9 mouse cellular contexts compared by ENCODE assay signal in genomic region chr7:4811842-4812302, GRCm38 (mm10). TPM values are rescaled to one million over a fixed set of nuclear protein-coding genes. Genes with fewer than 3 reads are reported as not detected.
DNase-seq lines count a peak whose midpoint lies in the region; ATAC-seq and TF ChIP-seq lines count a peak whose summit lies in the region.
"Had no signal": no experiment of that assay in that cellular context is flagged by ENCODE, and none has a peak within 500 bp of the region (broad histone marks: within the 10 kb centered on the region; RNA-seq: fewer than 3 reads in every experiment).

No protein-coding gene starts in this region.

- H3K4me1 ChIP-seq in heart, embryonic 15.5 days (replicated peaks), result peaks cover 28% of the 10 kb centered on the region
- peaks cover 34% of the 10 kb centered on the region for H3K4me1 ChIP-seq in forebrain, embryonic 15.5 days
- H3K4me1 ChIP-seq in liver, embryonic 16.5 days (ENCODE audit: control insufficient read depth, low read depth, low read length), result peaks cover 36% of the 10 kb centered on the region
- H3K4me1 ChIP-seq in small intestine, adult 2 months (ENCODE audit: control insufficient read depth, insufficient read depth, insufficient read length, low read length), result no peaks in the 10 kb centered on the region; the same call in 1 of the 2 replicates

- WGBS in heart, embryonic 15.5 days, result under 1% methylated on average over 30 of the region's 36 CpGs
- 0% methylated on average over 31 of the region's 36 CpGs for WGBS in forebrain, embryonic 15.5 days
- WGBS in liver, embryonic 16.5 days (ENCODE audit: insufficient replicate concordance), result 0% methylated on average over 23 of the region's 36 CpGs
- WGBS in small intestine, adult 2 months, result under 1% methylated on average over 31 of the region's 36 CpGs

- no peak for TF ChIP-seq POLR2A in small intestine, adult 2 months (IDR thresholded peaks at IDR 0.05; ENCODE audit: low read depth, low read length)

- no peaks in the 10 kb centered on the region for H3K9me3 ChIP-seq in heart, embryonic 15.5 days (replicated peaks)
- no peaks in the 10 kb centered on the region for H3K9me3 ChIP-seq in forebrain, embryonic 15.5 days
- no peaks in the 10 kb centered on the region for H3K9me3 ChIP-seq in liver, embryonic 16.5 days (replicated peaks; ENCODE audit: control insufficient read depth, low read length)

- H3K9ac ChIP-seq in heart, embryonic 15.5 days, result peak overlapping the region; percentile 100
- peak overlapping the region; percentile 81 for H3K9ac ChIP-seq in forebrain, embryonic 15.5 days (replicated peaks)
- H3K9ac ChIP-seq in liver, embryonic 16.5 days (ENCODE audit: low read depth, low read length), result peak overlapping the region; percentile 99

- TF ChIP-seq CTCF in small intestine, adult 2 months (IDR thresholded peaks at IDR 0.05; ENCODE audit: extremely low read depth, insufficient read length, insufficient replicate concordance, low read depth, low read length), result no peak

- ATAC-seq in heart, embryonic 15.5 days (replicated peaks; ENCODE audit: insufficient number of reproducible peaks, insufficient read depth, low FRiP score, low read depth), result peak; percentile 27
- no peak for ATAC-seq in forebrain, embryonic 15.5 days (replicated peaks)
- ATAC-seq in liver, embryonic 16.5 days (ENCODE audit: low read depth), result peak; percentile 1

- peaks cover 30% of the 10 kb centered on the region for H3K36me3 ChIP-seq in heart, embryonic 15.5 days
- peaks cover 24% of the 10 kb centered on the region for H3K36me3 ChIP-seq in forebrain, embryonic 15.5 days
- H3K36me3 ChIP-seq in liver, embryonic 16.5 days (ENCODE audit: control insufficient read depth, insufficient read depth), result peaks cover 36% of the 10 kb centered on the region
- peaks cover 20% of the 10 kb centered on the region for H3K36me3 ChIP-seq in small intestine, adult 2 months (ENCODE audit: control insufficient read depth, insufficient read depth, low read length)

- H3K27me3 ChIP-seq in heart, embryonic 15.5 days, result no peaks in the 10 kb centered on the region
- no peaks in the 10 kb centered on the region for H3K27me3 ChIP-seq in forebrain, embryonic 15.5 days
- H3K27me3 ChIP-seq in liver, embryonic 16.5 days (ENCODE audit: control insufficient read depth, insufficient read depth, low read depth, low read length), result no peaks in the 10 kb centered on the region
- H3K27me3 ChIP-seq in small intestine, adult 2 months (ENCODE audit: control insufficient read depth, insufficient read depth, low read length), result no peaks in the 10 kb centered on the region

- intact Hi-C loops in heart, postnatal 36 days (cut with DNase I), result loop anchor here (1.0 to 10.0 kb wide), 7 partner anchors 19 to 233 kb away; partner anchors contain the start of genes Fiz1, Gm44973, Zfp524 and Zfp628

- peak overlapping the region; percentile 99 for H3K4me3 ChIP-seq in heart, embryonic 15.5 days
- peak overlapping the region; percentile 77 for H3K4me3 ChIP-seq in forebrain, embryonic 15.5 days
- peak overlapping the region; percentile 99 for H3K4me3 ChIP-seq in liver, embryonic 16.5 days (ENCODE audit: low read depth, low read length)
- peak overlapping the region; percentile 65 for H3K4me3 ChIP-seq in small intestine, adult 2 months (ENCODE audit: low read depth, low read length)

- no peak for DNase-seq in heart, postnatal 36 days
- DNase-seq in urinary bladder, postnatal 25 days (ENCODE audit: low spot score), result peak; percentile 41
- DNase-seq in urinary bladder, adult 2 months (ENCODE audit: low spot score), result no peak
- DNase-seq in frontal cortex, postnatal 25 days (ENCODE audit: low spot score in 2 of 2), result no peak

- H3K27ac ChIP-seq in heart, embryonic 15.5 days, result peak overlapping the region; percentile 95
- H3K27ac ChIP-seq in forebrain, embryonic 15.5 days (replicated peaks), result peak overlapping the region; percentile 99
- peak overlapping the region; percentile 96 for H3K27ac ChIP-seq in liver, embryonic 16.5 days (ENCODE audit: low read length)
- peak overlapping the region; percentile 14; the same call in 1 of the 2 replicates for H3K27ac ChIP-seq in small intestine, adult 2 months (ENCODE audit: insufficient read depth, low read depth, low read length)

- H3K4me2 ChIP-seq in heart, embryonic 15.5 days, result peak overlapping the region; percentile 78
- H3K4me2 ChIP-seq in forebrain, embryonic 15.5 days (replicated peaks), result peak overlapping the region; percentile 81
- peak overlapping the region; percentile 86 for H3K4me2 ChIP-seq in liver, embryonic 16.5 days (ENCODE audit: low read depth, low read length)

RNA-seq across cellular contexts. Expression of gene Ube2s, which starts 0.5 kb away (rescaled TPM):
- 283 and 347 TPM in 2 replicates for polyA plus RNA-seq in heart, embryonic 15.5 days (2015; fragmentation: Nextera tagmentation; extraction: Ambion mirVana)
- total RNA-seq in heart, postnatal 36 days (2021), result 10 to 100 TPM; 89.8 to 95.7 TPM
- polyA plus RNA-seq in urinary bladder, adult 2 months (2012; rRNA removed), result 115 and 129 TPM in 2 replicates
- 363 and 383 TPM in 2 replicates for polyA plus RNA-seq in forebrain, embryonic 15.5 days (2015; fragmentation: Nextera tagmentation; extraction: Ambion mirVana)
- polyA plus RNA-seq in liver, embryonic 16.5 days (2015; fragmentation: Nextera tagmentation; extraction: Ambion mirVana), result 261 and 272 TPM in 2 replicates
- 78.5 and 131 TPM in 2 replicates for polyA plus RNA-seq in small intestine, adult 2 months (2012; rRNA removed)

RNA-seq across cellular contexts. Expression of gene Rpl28, which starts 19.2 kb away (rescaled TPM):
- 197 and 209 TPM in 2 replicates for polyA plus RNA-seq in heart, embryonic 15.5 days (2015; fragmentation: Nextera tagmentation; extraction: Ambion mirVana)
- total RNA-seq in heart, postnatal 36 days (2021), result 100 to 1,000 TPM; 515 to 545 TPM
- polyA plus RNA-seq in urinary bladder, adult 2 months (2012; rRNA removed), result 448 and 645 TPM in 2 replicates
- polyA plus RNA-seq in forebrain, embryonic 15.5 days (2015; fragmentation: Nextera tagmentation; extraction: Ambion mirVana), result 224 and 256 TPM in 2 replicates
- 162 and 174 TPM in 2 replicates for polyA plus RNA-seq in liver, embryonic 16.5 days (2015; fragmentation: Nextera tagmentation; extraction: Ambion mirVana)
- 141 and 355 TPM in 2 replicates for polyA plus RNA-seq in small intestine, adult 2 months (2012; rRNA removed)

RNA-seq across cellular contexts. Expression of gene Tmem238, which starts 22.4 kb away (rescaled TPM):
- polyA plus RNA-seq in heart, embryonic 15.5 days (2015; fragmentation: Nextera tagmentation; extraction: Ambion mirVana), result 4.2 and 5.0 TPM in 2 replicates
- total RNA-seq in heart, postnatal 36 days (2021), result 1 to 10 TPM; 4.4 to 5.7 TPM
- 13.6 and 14.6 TPM in 2 replicates for polyA plus RNA-seq in urinary bladder, adult 2 months (2012; rRNA removed)
- polyA plus RNA-seq in forebrain, embryonic 15.5 days (2015; fragmentation: Nextera tagmentation; extraction: Ambion mirVana), result 3.5 TPM in 2 replicates
- 8.4 and 8.9 TPM in 2 replicates for polyA plus RNA-seq in liver, embryonic 16.5 days (2015; fragmentation: Nextera tagmentation; extraction: Ambion mirVana)
- 225 and 544 TPM in 2 replicates for polyA plus RNA-seq in small intestine, adult 2 months (2012; rRNA removed)

RNA-seq across cellular contexts. Expression of gene Tmem190, which starts 29.1 kb away (rescaled TPM):
- polyA plus RNA-seq in heart, embryonic 15.5 days (2015; fragmentation: Nextera tagmentation; extraction: Ambion mirVana), result 0.25 TPM in 1 of 2 replicates, not detected in the other
- total RNA-seq in heart, postnatal 36 days (2021), result not detected
- polyA plus RNA-seq in urinary bladder, adult 2 months (2012; rRNA removed), result not detected in 2 replicates
- polyA plus RNA-seq in forebrain, embryonic 15.5 days (2015; fragmentation: Nextera tagmentation; extraction: Ambion mirVana), result not detected in 2 replicates
- polyA plus RNA-seq in liver, embryonic 16.5 days (2015; fragmentation: Nextera tagmentation; extraction: Ambion mirVana), result not detected in 2 replicates
- polyA plus RNA-seq in small intestine, adult 2 months (2012; rRNA removed), result not detected in 2 replicates
- total RNA-seq: neutrophil, adult 5-6 weeks had no signal

RNA-seq across cellular contexts. Expression of gene Il11, which starts 29.2 kb away (rescaled TPM):
- polyA plus RNA-seq in heart, embryonic 15.5 days (2015; fragmentation: Nextera tagmentation; extraction: Ambion mirVana), result 0.06 TPM in 1 of 2 replicates, not detected in the other
- total RNA-seq in heart, postnatal 36 days (2021), result not detected
- 0.61 and 0.62 TPM in 2 replicates for polyA plus RNA-seq in urinary bladder, adult 2 months (2012; rRNA removed)
- 0.56 and 1.2 TPM in 2 replicates for polyA plus RNA-seq in forebrain, embryonic 15.5 days (2015; fragmentation: Nextera tagmentation; extraction: Ambion mirVana)
- 0.12 TPM in 1 of 2 replicates, not detected in the other for polyA plus RNA-seq in liver, embryonic 16.5 days (2015; fragmentation: Nextera tagmentation; extraction: Ambion mirVana)
- 0.25 and 0.32 TPM in 2 replicates for polyA plus RNA-seq in small intestine, adult 2 months (2012; rRNA removed)
- total RNA-seq: neutrophil, adult 5-6 weeks had no signal

Comparison
In these comparisons a context has a peak if more than half of its experiments do, and no peak if none do; other contexts are left out.
1. H3K27ac ChIP-seq: peak in every context shown above with its lines; median percentile 99 in forebrain, embryonic 15.5 days; 96 in liver, embryonic 16.5 days; 95 in heart, embryonic 15.5 days; 14 in small intestine, adult 2 months.
2. RNA of gene Tmem238, which starts 22.4 kb away (polyA plus RNA-seq): 225 to 544 TPM in small intestine, adult 2 months; 13.6 to 14.6 TPM in urinary bladder, adult 2 months, 8.4 to 8.9 TPM in liver, embryonic 16.5 days, 4.2 to 5.0 TPM in heart, embryonic 15.5 days and 3.5 TPM in forebrain, embryonic 15.5 days; every median in the first group is over 10 times any median in the second.
3. Peak in every context shown above with its lines, with median percentiles within 50 percentile points of each other: H3K4me2 ChIP-seq, H3K4me3 ChIP-seq and H3K9ac ChIP-seq.